Mouse (Mus musculus): ENCODE results near the gene Ankrd33b. TPM values are rescaled to one million over a fixed set of nuclear protein-coding genes. Genes with fewer than 3 reads are reported as not detected.

Gene Ankrd33b
- polyA plus RNA-seq, 1 experiment, result 3.7 TPM

- peaks cover 10% of the 10 kb centered on the region; the same call in 1 of the 2 replicates for H3K4me1 ChIP-seq (ENCODE audit: control insufficient read depth, insufficient read depth, insufficient read length)
- no peak for TF ChIP-seq CTCF (IDR thresholded peaks at IDR 0.05; ENCODE audit: extremely low read depth, insufficient read depth, insufficient read length, insufficient replicate concordance)
- TF ChIP-seq POLR2A (IDR thresholded peaks at IDR 0.05; ENCODE audit: low read depth, low read length), result no peak
- DNase-seq (ENCODE audit: low read depth in 1 of 2, low spot score in 2 of 2), result no peak
- no peak overlapping the region for H3K4me3 ChIP-seq (ENCODE audit: extremely low read depth, insufficient read depth, insufficient read length)
- no peaks in the 10 kb centered on the region for H3K36me3 ChIP-seq (ENCODE audit: control insufficient read depth, insufficient read depth, low read length)
- no peak overlapping the region for H3K27ac ChIP-seq (ENCODE audit: insufficient read depth, low read length)
- no peaks in the 10 kb centered on the region for H3K27me3 ChIP-seq (ENCODE audit: control insufficient read depth, insufficient read depth, low read length)
- 80% methylated on average over 3 of the region's 3 CpGs for WGBS
Observed at GRCm38 (mm10) chr15:31282353-31282752, 85.2 kb downstream of the Ankrd33b start.

- DNase-seq (ENCODE audit: low read depth in 1 of 2, low spot score in 2 of 2), result no peak
- no peaks in the 10 kb centered on the region for H3K36me3 ChIP-seq (ENCODE audit: control insufficient read depth, insufficient read depth, low read length)
- TF ChIP-seq CTCF (IDR thresholded peaks at IDR 0.05; ENCODE audit: extremely low read depth, insufficient read depth, insufficient read length, insufficient replicate concordance) (no peak), POLR2A (IDR thresholded peaks at IDR 0.05; ENCODE audit: low read depth, low read length) (no peak)
- 81% methylated on average over 13 of the region's 13 CpGs for WGBS
- no peak overlapping the region for H3K27ac ChIP-seq (ENCODE audit: insufficient read depth, low read length)
- peaks cover 10% of the 10 kb centered on the region; the same call in 1 of the 2 replicates for H3K4me1 ChIP-seq (ENCODE audit: control insufficient read depth, insufficient read depth, insufficient read length)
- no peak overlapping the region for H3K4me3 ChIP-seq (ENCODE audit: extremely low read depth, insufficient read depth, insufficient read length)
- H3K27me3 ChIP-seq (ENCODE audit: control insufficient read depth, insufficient read depth, low read length), result no peaks in the 10 kb centered on the region
Observed at GRCm38 (mm10) chr15:31281830-31282229, 85.7 kb downstream of the Ankrd33b start.

DNA sequence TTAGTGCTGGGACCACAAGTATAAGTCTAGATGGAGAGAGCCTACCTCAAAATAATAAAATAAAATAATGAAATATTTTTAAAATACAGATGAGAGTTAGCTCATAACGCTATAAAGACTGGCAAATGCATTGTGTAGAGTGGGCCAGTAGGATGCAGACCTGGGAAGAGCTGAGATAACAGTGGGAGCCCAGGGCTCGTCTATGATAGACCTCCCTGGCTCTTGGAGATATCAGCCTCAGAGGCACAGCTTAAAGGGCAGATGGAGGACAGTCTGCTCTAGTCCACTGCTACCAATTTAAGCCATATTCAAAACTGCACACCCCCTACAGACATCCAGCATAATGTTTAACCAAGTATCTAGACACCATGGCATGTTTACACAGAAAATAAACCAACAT is 86.8 kb downstream of the Ankrd33b start:
- Histone ChIP-seq H3K36me3 (ENCODE audit: control insufficient read depth, insufficient read depth, low read length) (no peaks in the 10 kb centered on the region), H3K4me3 (ENCODE audit: extremely low read depth, insufficient read depth, insufficient read length) (no peak overlapping the region), H3K4me1 (ENCODE audit: control insufficient read depth, insufficient read depth, insufficient read length) (peaks cover 10% of the 10 kb centered on the region; the same call in 1 of the 2 replicates), H3K27me3 (ENCODE audit: control insufficient read depth, insufficient read depth, low read length) (no peaks in the 10 kb centered on the region), H3K27ac (ENCODE audit: insufficient read depth, low read length) (no peak overlapping the region)
- DNase-seq (ENCODE audit: low read depth in 1 of 2, low spot score in 2 of 2), result no peak
- 86% methylated on average over 2 of the region's 2 CpGs for WGBS
- no peak for TF ChIP-seq CTCF (IDR thresholded peaks at IDR 0.05; ENCODE audit: extremely low read depth, insufficient read depth, insufficient read length, insufficient replicate concordance)
- TF ChIP-seq POLR2A (IDR thresholded peaks at IDR 0.05; ENCODE audit: low read depth, low read length), result no peak

DNA sequence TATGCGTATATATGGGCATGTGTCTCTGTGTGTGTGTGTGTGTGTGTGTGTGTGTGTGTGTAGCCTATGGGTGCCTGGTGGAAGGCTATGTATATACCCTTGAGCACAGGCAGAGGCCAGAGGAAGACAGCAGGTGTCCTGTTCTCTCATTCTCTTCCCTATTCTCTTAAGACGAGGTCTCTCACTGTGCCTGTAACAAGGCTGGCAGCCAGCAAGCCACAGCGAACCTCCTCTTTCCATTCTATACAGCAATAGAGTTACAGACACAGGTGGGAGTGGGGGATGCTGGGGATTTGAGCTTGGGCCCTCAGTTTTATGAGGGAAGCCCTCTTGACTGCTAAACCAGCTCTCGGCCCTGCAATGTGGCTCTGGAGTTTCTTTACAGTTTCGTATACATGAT is 87.5 kb downstream of the Ankrd33b start:
- 73% methylated on average over 5 of the region's 5 CpGs for WGBS
- no peak for DNase-seq (ENCODE audit: low read depth in 1 of 2, low spot score in 2 of 2)
- Histone ChIP-seq H3K4me1 (ENCODE audit: control insufficient read depth, insufficient read depth, insufficient read length) (peaks cover 10% of the 10 kb centered on the region; the same call in 1 of the 2 replicates), H3K4me3 (ENCODE audit: extremely low read depth, insufficient read depth, insufficient read length) (no peak overlapping the region), H3K27ac (ENCODE audit: insufficient read depth, low read length) (no peak overlapping the region), H3K36me3 (ENCODE audit: control insufficient read depth, insufficient read depth, low read length) (no peaks in the 10 kb centered on the region), H3K27me3 (ENCODE audit: control insufficient read depth, insufficient read depth, low read length) (no peaks in the 10 kb centered on the region)
- TF ChIP-seq CTCF (IDR thresholded peaks at IDR 0.05; ENCODE audit: extremely low read depth, insufficient read depth, insufficient read length, insufficient replicate concordance) (no peak), POLR2A (IDR thresholded peaks at IDR 0.05; ENCODE audit: low read depth, low read length) (no peak)

DNA sequence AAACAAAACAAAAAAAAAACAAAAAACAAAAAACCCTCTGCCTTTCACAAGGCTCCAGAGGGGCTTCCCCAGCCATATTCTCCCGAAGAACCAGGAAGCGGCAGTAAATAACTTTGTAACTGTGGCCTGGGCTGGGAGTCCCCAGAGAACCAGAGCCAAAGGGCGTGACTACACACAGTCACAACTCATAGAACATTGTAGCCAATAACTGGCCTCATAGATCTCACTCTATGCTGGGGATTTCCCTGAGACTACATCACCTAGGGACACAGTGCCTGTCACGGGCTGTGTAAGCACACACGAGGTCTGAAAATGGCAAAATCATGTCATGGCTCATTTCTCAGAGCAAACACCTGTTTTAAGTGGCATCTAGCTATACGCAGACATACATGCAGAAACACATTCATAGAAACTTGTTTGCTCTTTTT is 87.9 kb downstream of the Ankrd33b start:
- Histone ChIP-seq H3K27ac (ENCODE audit: insufficient read depth, low read length) (no peak overlapping the region), H3K4me3 (ENCODE audit: extremely low read depth, insufficient read depth, insufficient read length) (no peak overlapping the region), H3K4me1 (ENCODE audit: control insufficient read depth, insufficient read depth, insufficient read length) (peaks cover 10% of the 10 kb centered on the region; the same call in 1 of the 2 replicates), H3K36me3 (ENCODE audit: control insufficient read depth, insufficient read depth, low read length) (0 out of 2 replicates have a peak, but pooled peaks cover under 1% of the 10 kb centered on the region), H3K27me3 (ENCODE audit: control insufficient read depth, insufficient read depth, low read length) (no peaks in the 10 kb centered on the region)
- WGBS, result 28% methylated on average over 6 of the region's 6 CpGs
- peak; percentile 38 to 81 for DNase-seq (ENCODE audit: low read depth in 1 of 2, low spot score in 2 of 2)
- TF ChIP-seq CTCF (IDR thresholded peaks at IDR 0.05; ENCODE audit: extremely low read depth, insufficient read depth, insufficient read length, insufficient replicate concordance), result no peak
- TF ChIP-seq POLR2A (IDR thresholded peaks at IDR 0.05; ENCODE audit: low read depth, low read length), result no peak

GRCm38 (mm10) chr15:31279120-31279519 is 88.4 kb downstream of the Ankrd33b start:
- no peak for TF ChIP-seq POLR2A (IDR thresholded peaks at IDR 0.05; ENCODE audit: low read depth, low read length)
- TF ChIP-seq CTCF (IDR thresholded peaks at IDR 0.05; ENCODE audit: extremely low read depth, insufficient read depth, insufficient read length, insufficient replicate concordance), result no peak
- Histone ChIP-seq H3K27me3 (ENCODE audit: control insufficient read depth, insufficient read depth, low read length) (no peaks in the 10 kb centered on the region), H3K4me1 (ENCODE audit: control insufficient read depth, insufficient read depth, insufficient read length) (peaks cover 10% of the 10 kb centered on the region; the same call in 1 of the 2 replicates), H3K4me3 (ENCODE audit: extremely low read depth, insufficient read depth, insufficient read length) (no peak overlapping the region), H3K36me3 (ENCODE audit: control insufficient read depth, insufficient read depth, low read length) (peaks cover 3% of the 10 kb centered on the region; the same call in 1 of the 2 replicates), H3K27ac (ENCODE audit: insufficient read depth, low read length) (no peak overlapping the region)
- DNase-seq (ENCODE audit: low read depth in 1 of 2, low spot score in 2 of 2), result no peak
- WGBS, result 58% methylated on average over 2 of the region's 2 CpGs

- TF ChIP-seq POLR2A (IDR thresholded peaks at IDR 0.05; ENCODE audit: low read depth, low read length), result no peak
- no peak for TF ChIP-seq CTCF (IDR thresholded peaks at IDR 0.05; ENCODE audit: extremely low read depth, insufficient read depth, insufficient read length, insufficient replicate concordance)
- H3K4me3 ChIP-seq (ENCODE audit: extremely low read depth, insufficient read depth, insufficient read length), result no peak overlapping the region
- 80% methylated on average over 4 of the region's 4 CpGs for WGBS
- H3K36me3 ChIP-seq (ENCODE audit: control insufficient read depth, insufficient read depth, low read length), result peaks cover 10% of the 10 kb centered on the region
- peaks cover 10% of the 10 kb centered on the region; the same call in 1 of the 2 replicates for H3K4me1 ChIP-seq (ENCODE audit: control insufficient read depth, insufficient read depth, insufficient read length)
- no peak overlapping the region for H3K27ac ChIP-seq (ENCODE audit: insufficient read depth, low read length)
- no peaks in the 10 kb centered on the region for H3K27me3 ChIP-seq (ENCODE audit: control insufficient read depth, insufficient read depth, low read length)
- no peak for DNase-seq (ENCODE audit: low read depth in 1 of 2, low spot score in 2 of 2)
Observed at GRCm38 (mm10) chr15:31278090-31278489, 89.4 kb downstream of the Ankrd33b start.
